Mouse (Mus musculus) layer of hippocampus, postnatal 25 days (tissue): ENCODE data around the gene Slc8a1. TPM values are rescaled to one million over a fixed set of nuclear protein-coding genes. Genes with fewer than 3 reads are reported as not detected.

Experiments used
- DNase-seq, 2 experiments: peaks; one replicate each; pipeline ENCODE4 v3.0.0; 2022; ENCODE audit warnings: mixed read lengths in 2 of 2, low spot score in 1 of 2; ENCODE audit errors: extremely low spot score in 1 of 2
- total RNA-seq, 2 experiments: library from RNA; stranded (reverse); gene quantifications; 2 replicates each; pipeline ENCODE4 v1.2.3; 2021

Slc8a1 gene
- total RNA-seq, 2 experiments from 2014 or later: 261 to 289 TPM

GRCm38 (mm10) chr17:81518316-81519025 is 219.7 kb downstream of the Slc8a1 start:
- DNase-seq: no peak

DNA sequence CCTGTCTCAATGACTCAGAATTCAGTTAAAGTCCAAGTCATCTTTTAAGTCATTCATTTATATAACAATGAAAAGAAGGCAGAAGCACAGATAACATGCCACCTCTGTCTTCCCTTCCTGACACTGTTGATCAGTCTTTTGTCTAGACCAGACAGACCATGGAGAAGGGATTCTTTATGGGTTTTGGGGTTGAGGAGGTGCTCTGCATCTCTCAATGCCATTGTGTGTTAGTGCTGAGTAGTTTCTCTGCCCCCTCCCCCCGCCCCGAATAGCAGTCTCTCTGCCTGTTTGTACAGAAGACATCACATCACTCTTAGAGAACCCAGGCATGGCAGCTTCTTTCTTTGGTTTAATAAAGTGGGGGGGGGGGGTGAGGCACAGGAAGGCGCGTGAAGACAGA is 222.0 kb downstream of the Slc8a1 start:
- no peak for DNase-seq

GRCm38 (mm10) chr17:81514022-81514421 is 224.2 kb downstream of the Slc8a1 start:
- no peak for DNase-seq

DNA sequence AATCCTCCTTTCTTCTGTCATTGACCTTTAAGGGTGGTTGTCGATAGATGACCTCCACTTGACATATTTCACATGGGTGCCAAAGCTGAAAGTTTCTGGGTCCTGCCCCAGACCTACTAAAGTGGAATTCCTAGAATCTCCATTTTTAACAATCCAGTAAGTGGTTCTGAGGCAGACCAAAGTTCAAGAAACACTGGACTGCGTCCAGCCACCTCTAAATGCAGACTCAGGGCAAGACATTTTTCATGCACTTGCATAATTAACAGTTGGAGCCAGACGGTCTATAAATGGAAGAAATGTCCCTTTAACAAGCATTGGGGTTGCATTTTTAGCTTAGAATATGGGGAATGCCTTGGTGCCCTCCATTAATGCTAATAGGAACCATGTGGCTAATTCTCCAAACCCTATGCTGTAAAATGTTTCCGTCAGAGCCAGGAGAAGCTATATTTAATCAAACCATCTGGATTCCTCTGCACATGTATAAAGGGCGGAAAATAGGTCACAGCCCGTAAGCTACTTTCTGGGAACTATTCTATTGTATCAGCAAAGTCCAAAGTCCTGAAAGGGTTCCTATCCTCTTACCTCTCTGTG is 224.7 kb downstream of the Slc8a1 start:
- DNase-seq: no peak

DNA sequence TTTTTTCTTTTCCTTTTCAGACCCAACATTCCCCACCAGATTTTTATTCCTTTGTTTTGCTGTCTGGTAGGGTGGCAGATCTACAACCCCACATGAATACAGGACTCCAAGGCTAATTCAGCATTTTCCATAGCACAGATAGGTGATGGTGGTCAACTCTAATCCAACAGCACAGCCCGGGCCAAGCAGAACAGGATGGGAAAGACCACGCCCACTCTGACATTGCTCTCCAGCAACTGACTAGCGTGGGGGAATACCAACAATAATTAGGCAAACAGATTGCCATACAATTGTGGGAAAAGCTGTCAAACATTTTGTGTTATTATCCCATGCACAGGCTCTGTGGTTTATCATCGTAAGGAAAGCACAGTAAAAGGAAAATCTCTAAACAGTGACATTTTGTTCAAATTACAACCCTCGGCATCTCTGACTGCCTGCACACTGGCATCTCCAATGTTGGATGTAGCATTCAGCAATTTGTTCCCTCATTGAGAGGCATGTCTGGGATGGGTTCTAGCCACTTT is 233.0 kb downstream of the Slc8a1 start:
- DNase-seq: no peak

DNA sequence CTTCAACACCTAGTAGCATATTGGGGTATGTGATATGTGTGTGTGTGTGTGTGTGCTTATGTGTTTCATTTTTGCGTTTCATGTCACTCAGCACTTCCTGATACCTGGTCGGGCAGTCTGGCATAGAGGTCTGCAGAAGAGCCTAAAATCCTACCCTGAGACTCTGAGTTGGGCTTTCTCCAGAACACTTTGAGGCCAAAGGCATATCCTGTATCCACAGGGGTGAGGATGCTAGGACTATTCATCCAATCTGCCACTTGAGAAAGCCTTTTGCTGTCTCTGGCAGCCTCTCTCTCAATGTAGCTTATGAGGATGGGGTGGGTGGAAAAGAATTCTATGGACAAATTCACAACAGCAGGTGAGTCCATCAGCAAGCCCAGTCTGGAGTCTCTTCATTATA is 234.1 kb downstream of the Slc8a1 start:
- no peak for DNase-seq

GRCm38 (mm10) chr17:81502732-81503131 is 235.4 kb downstream of the Slc8a1 start:
- peak; percentile 42 to 50 for DNase-seq

GRCm38 (mm10) chr17:81500686-81501407 is 237.3 kb downstream of the Slc8a1 start:
- DNase-seq: no peak

- no peak for DNase-seq
These were observed 240.3 kb downstream of the Slc8a1 start for GRCm38 (mm10) chr17:81497919-81498318.

DNA sequence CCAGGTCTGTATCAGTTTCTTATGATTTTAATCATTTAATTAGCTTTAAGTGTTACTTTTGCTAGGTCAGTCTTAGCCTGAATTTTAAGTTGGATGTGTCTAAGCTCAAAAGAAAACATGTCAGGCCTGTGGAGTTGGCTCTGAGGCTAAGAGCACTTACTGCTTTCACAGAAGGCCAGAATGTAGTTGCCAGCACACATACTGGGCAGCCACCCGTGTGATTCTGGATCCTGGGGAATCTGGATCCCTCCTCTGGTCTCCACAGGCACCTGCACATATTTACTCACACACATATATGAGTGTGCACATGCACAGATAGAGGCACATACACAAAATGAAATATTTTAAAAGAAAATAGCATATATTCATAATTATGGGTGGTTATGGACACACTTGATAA is 241.6 kb downstream of the Slc8a1 start:
- DNase-seq: no peak

GRCm38 (mm10) chr17:81492216-81492865 is 245.8 kb downstream of the Slc8a1 start:
- DNase-seq: no peak

- no peak for DNase-seq
These were observed 251.8 kb downstream of the Slc8a1 start for GRCm38 (mm10) chr17:81486388-81486787.

- DNase-seq: no peak
These were observed 256.2 kb downstream of the Slc8a1 start for GRCm38 (mm10) chr17:81481843-81482490.

- DNase-seq: peak in 1 of 2 experiments; percentile 42
These were observed 257.6 kb downstream of the Slc8a1 start for GRCm38 (mm10) chr17:81480351-81481161.

- DNase-seq: no peak
These were observed 258.4 kb downstream of the Slc8a1 start for GRCm38 (mm10) chr17:81479807-81480206.

DNA sequence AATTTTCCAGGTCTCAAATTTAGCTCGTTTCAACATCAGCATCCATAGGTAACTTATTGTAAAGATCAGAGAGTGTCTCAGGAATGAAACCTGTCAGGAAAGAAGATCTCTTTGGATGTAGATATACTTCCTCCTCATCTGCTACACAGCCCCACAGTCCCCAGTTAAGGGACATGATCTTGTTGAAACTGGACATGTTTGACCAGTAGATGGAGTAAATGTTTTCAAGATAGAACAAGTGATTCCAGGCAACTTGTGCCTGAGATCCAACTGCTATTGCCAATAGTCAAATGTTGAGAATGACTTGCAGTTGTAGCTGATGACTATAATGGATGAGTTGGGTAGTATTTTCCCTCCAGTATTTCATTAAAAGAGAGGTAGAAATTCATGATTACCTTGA is 260.8 kb downstream of the Slc8a1 start:
- no peak for DNase-seq

DNA sequence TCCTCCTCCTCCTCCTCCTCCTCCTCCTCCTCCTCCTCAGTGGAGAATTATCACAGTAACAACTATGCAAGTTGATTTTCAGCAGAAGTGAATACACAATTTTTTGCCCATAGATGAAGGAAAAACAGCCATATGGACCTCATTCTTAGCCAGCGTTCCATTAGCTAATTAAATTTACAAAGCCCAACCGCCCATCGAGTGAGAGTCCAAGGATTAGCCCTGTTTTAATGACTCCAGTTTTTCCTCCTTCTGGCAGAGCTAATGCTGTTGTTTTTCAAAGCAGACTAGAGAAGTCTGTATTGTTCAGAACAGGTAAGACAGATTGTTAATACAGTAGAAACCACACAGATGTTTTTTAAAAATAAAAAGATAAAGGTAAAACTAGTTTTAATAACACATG is 264.8 kb downstream of the Slc8a1 start:
- no peak for DNase-seq

GRCm38 (mm10) chr17:81468941-81469340 is 269.2 kb downstream of the Slc8a1 start:
- no peak for DNase-seq

GRCm38 (mm10) chr17:81459379-81459778 is 278.8 kb downstream of the Slc8a1 start:
- DNase-seq: no peak

GRCm38 (mm10) chr17:81455977-81456376 is 282.2 kb downstream of the Slc8a1 start:
- DNase-seq: no peak
